Mouse (Mus musculus) lung, embryonic 16.5 days (tissue): ENCODE results near the gene Tsc22d3. TPM values are rescaled to one million over a fixed set of nuclear protein-coding genes. Genes with fewer than 3 reads are reported as not detected.

Source experiments
- ATAC-seq: fragments of 200-750 bp; cut with Nextera tagmentation; 2 replicates; pipeline ENCODE4 v1.8.0; 2017; ENCODE audit warnings: low read depth, mild to moderate bottlenecking, moderate library complexity
- H3K27ac ChIP-seq: fragments of 300-500 bp; sonication (generic); 2 replicates; pipeline ENCODE4 v1.5.1; 2014; ENCODE audit warnings: mild to moderate bottlenecking, control low read depth, low read length
- H3K27me3 ChIP-seq: fragments of 300-500 bp; sonication (generic); 2 replicates; pipeline ENCODE4 v1.6.1; 2014; ENCODE audit warnings: low read depth, low read length, mixed read lengths; ENCODE audit not compliant: control insufficient read depth, insufficient read depth
- H3K36me3 ChIP-seq: fragments of 300-500 bp; sonication (generic); 2 replicates; pipeline ENCODE4 v1.6.1; 2014; ENCODE audit warnings: low read length; ENCODE audit not compliant: control insufficient read depth, insufficient read depth
- H3K4me1 ChIP-seq: fragments of 300-500 bp; sonication (generic); replicated peaks from 2 replicates; pipeline ENCODE4 v1.6.1; 2014; ENCODE audit warnings: low read length, mixed read lengths; ENCODE audit not compliant: control insufficient read depth, insufficient read depth
- H3K4me2 ChIP-seq: fragments of 300-500 bp; sonication (generic); 2 replicates; pipeline ENCODE4 v1.6.1; 2014; ENCODE audit warnings: low read depth, low read length, control low read depth
- H3K4me3 ChIP-seq: fragments of 300-500 bp; sonication (generic); 2 replicates; pipeline ENCODE4 v1.5.1; 2014; ENCODE audit warnings: mild to moderate bottlenecking, low read length, control low read depth
- H3K9ac ChIP-seq: fragments of 300-500 bp; sonication (generic); 2 replicates; pipeline ENCODE4 v1.6.1; 2014; ENCODE audit warnings: low read length, control low read depth
- H3K9me3 ChIP-seq: fragments of 300-500 bp; sonication (generic); 2 replicates; pipeline ENCODE4 v1.6.1; 2016; ENCODE audit warnings: low read length; ENCODE audit not compliant: control insufficient read depth
- WGBS: fragments of 180-500 bp; shearing (Covaris S2); extraction: QIAGEN DNeasy Blood & Tissue Kit; methylation state at CpG from one replicate; pipeline ENCODE4 v1.1.7; 2014; 5-methylcytosine and 5-hydroxymethylcytosine counted together
- polyA plus RNA-seq: library from polyadenylated mRNA; unstranded; fragments of >200 nt; fragmentation: Nextera tagmentation; extraction: Ambion mirVana; gene quantifications from 2 replicates; pipeline ENCODE4 v1.2.1, GENCODE M21; 2015

The Tsc22d3 gene
- polyA plus RNA-seq, 1 experiment from 2014 or later: 119 TPM

DNA sequence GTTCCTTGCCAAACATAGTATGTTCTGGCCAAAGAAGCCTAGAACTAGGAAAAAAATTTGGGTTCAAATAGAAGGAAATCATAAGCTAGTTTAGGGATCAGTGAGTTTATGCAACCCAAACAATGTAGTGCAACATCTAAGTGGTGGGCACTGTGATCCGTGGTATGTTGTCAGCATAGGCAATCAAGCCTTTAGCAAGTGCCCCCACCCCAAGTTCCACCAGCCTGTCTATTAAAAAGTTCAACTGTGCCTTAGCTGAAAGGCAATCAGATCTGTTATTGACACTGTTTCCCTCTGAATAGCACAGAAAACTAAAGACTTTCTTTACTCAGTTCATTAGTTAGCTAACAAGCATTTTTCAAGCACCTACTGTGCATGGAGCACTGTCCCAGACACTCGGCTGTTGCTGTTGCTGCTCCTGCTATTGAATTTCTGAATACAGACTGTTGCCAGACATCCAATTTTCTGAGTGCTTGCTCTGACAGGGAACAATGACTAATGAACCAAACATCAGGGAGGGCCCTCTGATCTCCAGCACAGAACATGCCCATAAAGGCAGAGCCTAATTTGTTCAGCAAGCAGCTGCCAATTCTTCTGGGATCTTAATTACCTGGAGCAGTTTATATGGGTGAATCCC lies 27.6 kb downstream of the Tsc22d3 start:
- Histone ChIP-seq H3K9me3 (no peaks in the 10 kb centered on the region), H3K27ac (no peak overlapping the region), H3K4me3 (no peak overlapping the region), H3K4me2 (no peak overlapping the region), H3K27me3 (no peaks in the 10 kb centered on the region), H3K9ac (no peak overlapping the region), H3K4me1 (peaks cover 6% of the 10 kb centered on the region; the same call in 1 of the 2 replicates), H3K36me3 (no peaks in the 10 kb centered on the region)
- no peak for ATAC-seq
- WGBS: 48% methylated on average over 2 of the region's 2 CpGs

DNA sequence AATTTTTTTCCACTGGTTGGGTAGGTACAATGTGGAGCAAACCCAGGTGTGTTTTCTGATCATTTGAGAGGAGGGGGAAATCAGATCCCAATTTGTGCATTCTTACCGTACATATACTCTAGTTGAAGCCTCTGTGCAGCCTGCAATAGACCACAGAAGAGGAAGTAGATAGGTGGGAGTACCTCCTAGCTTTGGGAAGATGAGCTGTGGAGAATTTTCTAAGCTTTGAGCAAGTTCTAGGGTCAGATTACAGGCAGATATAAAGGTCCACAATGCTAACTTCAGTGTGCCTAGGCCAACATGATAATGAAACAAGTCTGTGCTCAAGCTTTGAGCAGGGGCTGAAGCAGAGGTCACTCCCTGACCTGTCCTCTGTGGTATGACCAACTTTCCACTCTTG lies 30.9 kb downstream of the Tsc22d3 start:
- no peaks in the 10 kb centered on the region; the same call in 1 of the 2 replicates for H3K27me3 ChIP-seq
- no peak overlapping the region for H3K27ac ChIP-seq
- H3K4me1 ChIP-seq: peaks cover 12% of the 10 kb centered on the region
- H3K4me2 ChIP-seq: no peak overlapping the region
- ATAC-seq: no peak
- H3K4me3 ChIP-seq: no peak overlapping the region
- no peaks in the 10 kb centered on the region for H3K9me3 ChIP-seq
- WGBS: 81% methylated on average over 1 of the region's 1 CpGs
- H3K9ac ChIP-seq: no peak overlapping the region
- no peaks in the 10 kb centered on the region for H3K36me3 ChIP-seq

DNA sequence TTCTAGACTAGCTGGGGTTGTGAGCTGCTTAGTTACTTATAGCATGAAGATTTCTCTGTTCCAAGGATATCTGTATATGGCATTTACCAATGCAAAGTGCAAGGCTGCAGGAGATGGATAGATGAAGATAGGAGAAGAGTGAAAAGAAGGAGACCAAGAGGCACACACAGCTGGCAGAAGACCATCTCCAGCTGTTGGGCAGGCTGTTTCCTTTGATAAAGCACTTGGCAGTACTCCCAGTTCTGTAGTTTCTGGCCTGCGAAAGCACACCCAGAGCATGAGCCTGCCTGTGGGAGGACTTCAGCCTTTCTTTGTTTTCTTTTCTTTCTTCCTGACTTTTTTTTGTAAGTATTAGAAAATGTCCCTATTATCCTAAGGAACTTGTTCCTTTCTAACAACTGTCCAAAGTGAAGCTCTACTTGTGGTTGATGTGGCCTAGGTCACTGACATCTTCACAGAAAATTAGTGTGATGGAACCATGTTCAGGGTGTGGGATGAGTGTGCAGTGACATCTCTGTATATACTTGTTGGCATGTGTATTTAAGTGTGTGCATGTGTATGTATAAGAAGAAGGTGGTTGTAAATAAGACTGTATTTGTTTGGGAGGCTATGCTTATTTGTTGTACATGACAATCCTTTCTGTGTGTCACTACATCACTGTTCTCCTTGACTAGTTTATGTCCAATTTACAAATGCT lies 32.6 kb downstream of the Tsc22d3 start:
- Histone ChIP-seq H3K4me2 (no peak overlapping the region), H3K4me1 (peaks cover 12% of the 10 kb centered on the region), H3K9me3 (no peaks in the 10 kb centered on the region), H3K4me3 (no peak overlapping the region), H3K27ac (peak overlapping the region; percentile 68), H3K27me3 (peaks cover 2% of the 10 kb centered on the region), H3K9ac (no peak overlapping the region), H3K36me3 (no peaks in the 10 kb centered on the region)
- WGBS: 50% methylated on average over 1 of the region's 1 CpGs
- peak; percentile 87 for ATAC-seq

DNA sequence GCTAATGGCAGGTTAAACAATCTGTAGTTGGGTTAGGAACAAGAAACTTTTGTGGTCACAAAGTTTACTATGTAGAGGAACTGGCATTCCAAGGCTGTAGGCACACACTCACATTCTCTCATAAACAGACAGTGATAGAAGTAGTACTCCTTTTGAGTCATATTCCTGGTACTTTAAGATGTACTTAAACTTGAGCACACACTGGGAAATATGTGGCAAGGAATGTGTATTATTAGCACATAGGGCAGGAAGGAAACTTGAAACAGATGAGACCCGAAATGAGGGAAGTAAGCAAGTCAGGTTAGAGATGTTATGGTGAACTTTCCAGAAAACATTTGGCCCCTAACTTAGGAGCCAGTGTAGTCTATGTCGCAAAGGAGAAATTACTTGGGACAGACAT lies 34.7 kb downstream of the Tsc22d3 start:
- Histone ChIP-seq H3K4me3 (no peak overlapping the region), H3K27ac (no peak overlapping the region), H3K36me3 (no peaks in the 10 kb centered on the region), H3K4me2 (no peak overlapping the region), H3K27me3 (peaks cover 2% of the 10 kb centered on the region), H3K9me3 (no peaks in the 10 kb centered on the region), H3K9ac (no peak overlapping the region), H3K4me1 (peaks cover 12% of the 10 kb centered on the region)
- ATAC-seq: no peak
- 66% methylated on average over 2 of the region's 2 CpGs for WGBS

DNA sequence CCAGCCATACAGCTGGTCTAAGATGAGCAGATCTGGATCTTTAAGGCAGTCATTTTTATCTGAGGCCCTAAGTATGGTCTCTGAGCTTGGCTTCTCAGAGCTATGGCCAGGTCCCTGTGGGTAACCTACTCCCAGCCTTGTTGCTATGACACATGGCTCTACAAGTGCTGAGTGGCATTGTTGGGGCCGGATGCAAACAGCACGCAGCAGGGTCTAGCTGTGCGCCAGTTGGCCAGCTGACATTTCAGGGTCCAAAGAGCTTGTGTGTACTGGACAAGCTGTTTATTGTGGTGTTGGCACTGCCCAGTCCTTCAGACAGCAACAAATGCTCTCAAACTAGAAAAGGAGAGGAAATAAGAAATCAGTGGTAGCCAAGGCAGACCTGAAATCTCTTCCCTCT lies 35.2 kb downstream of the Tsc22d3 start:
- Histone ChIP-seq H3K36me3 (no peaks in the 10 kb centered on the region), H3K27ac (no peak overlapping the region), H3K9me3 (no peaks in the 10 kb centered on the region), H3K4me3 (no peak overlapping the region), H3K4me2 (no peak overlapping the region), H3K4me1 (peaks cover 12% of the 10 kb centered on the region), H3K9ac (no peak overlapping the region), H3K27me3 (peaks cover 2% of the 10 kb centered on the region)
- 94% methylated on average over 3 of the region's 3 CpGs for WGBS
- no peak for ATAC-seq

DNA sequence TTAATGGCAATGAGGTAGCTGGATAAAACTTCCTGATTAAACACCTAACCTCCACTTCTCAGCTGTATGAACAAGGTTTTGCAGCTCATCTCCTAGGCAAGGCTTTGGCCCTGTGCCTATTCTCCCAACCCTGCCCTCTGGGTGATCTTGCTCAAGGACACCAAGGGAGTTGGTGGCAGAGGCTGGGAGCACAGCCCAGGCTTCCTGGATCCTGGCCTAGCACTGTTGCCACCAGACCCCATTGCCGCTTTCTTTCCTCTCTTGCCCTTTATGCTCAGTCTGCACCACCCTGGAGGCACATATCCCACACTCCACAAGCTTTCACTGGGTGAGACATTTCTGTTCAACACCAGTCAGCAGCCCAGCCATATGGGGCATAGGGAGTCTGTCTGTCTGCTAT lies 35.7 kb downstream of the Tsc22d3 start:
- no peaks in the 10 kb centered on the region for H3K9me3 ChIP-seq
- no peak overlapping the region for H3K9ac ChIP-seq
- H3K4me3 ChIP-seq: no peak overlapping the region
- peaks cover 12% of the 10 kb centered on the region for H3K4me1 ChIP-seq
- H3K4me2 ChIP-seq: no peak overlapping the region
- peaks cover 2% of the 10 kb centered on the region for H3K27me3 ChIP-seq
- ATAC-seq: no peak
- no peak overlapping the region for H3K27ac ChIP-seq
- H3K36me3 ChIP-seq: no peaks in the 10 kb centered on the region
- WGBS: 64% methylated on average over 1 of the region's 1 CpGs

DNA sequence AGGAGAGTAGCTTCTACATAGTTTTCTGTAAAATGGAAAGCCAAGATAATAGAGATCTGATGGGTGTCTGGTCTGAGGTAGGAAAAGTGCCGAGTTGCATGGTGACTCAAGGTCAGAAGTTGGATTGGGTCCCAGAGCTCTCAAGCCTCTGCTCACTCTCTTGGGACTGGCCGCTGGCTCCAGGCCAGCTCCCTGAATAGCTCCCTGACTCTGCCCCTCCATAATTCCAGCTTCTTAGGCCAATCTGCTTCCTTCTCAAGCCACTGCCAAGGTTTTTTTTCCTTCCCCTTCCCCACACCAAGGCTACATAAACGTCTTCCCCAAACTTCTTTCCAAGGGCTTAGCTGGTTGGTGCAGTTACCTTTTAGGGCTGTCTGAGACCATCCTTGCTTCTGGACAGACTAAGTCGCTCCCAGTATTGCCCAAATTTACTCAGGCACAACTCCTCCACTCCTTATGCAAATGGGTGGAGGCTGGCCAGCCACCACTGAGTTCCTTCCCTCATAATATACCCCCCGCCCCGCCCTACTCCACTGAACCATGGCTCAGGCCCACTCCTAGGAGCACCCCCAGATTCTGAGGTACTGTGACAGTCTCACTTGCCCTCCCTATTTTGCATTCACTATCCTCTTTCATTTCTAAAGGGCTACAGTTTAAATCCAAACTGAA lies 42.1 kb downstream of the Tsc22d3 start:
- H3K4me1 ChIP-seq: peaks cover 7% of the 10 kb centered on the region; the same call in 1 of the 2 replicates
- no peaks in the 10 kb centered on the region for H3K36me3 ChIP-seq
- no peaks in the 10 kb centered on the region for H3K9me3 ChIP-seq
- peaks cover 4% of the 10 kb centered on the region for H3K27me3 ChIP-seq
- H3K4me3 ChIP-seq: no peak overlapping the region
- WGBS: 41% methylated on average over 6 of the region's 6 CpGs
- H3K4me2 ChIP-seq: no peak overlapping the region
- H3K27ac ChIP-seq: peak overlapping the region; percentile 69
- H3K9ac ChIP-seq: no peak overlapping the region
- peak; percentile 94 for ATAC-seq

DNA sequence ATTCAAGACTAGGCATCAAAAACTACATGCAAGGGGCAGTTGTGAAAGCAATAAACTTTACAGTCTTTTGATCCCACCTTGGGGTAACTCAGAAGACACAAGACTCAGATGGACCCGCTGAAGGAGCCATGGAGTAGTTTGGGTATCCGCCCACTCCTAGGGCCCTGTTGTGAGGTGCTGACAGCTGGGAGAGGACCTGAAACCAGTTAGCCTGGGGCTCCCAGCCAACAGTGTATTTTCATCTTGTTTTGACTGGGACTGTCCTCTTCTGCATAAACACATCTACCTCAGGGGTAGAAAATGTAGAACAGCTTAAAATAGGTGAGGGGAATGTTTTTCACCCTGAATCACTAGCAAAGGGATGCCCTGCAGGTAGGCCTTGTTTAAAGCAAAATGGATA lies 44.5 kb downstream of the Tsc22d3 start:
- no peak overlapping the region for H3K9ac ChIP-seq
- no peaks in the 10 kb centered on the region for H3K9me3 ChIP-seq
- ATAC-seq: no peak
- H3K36me3 ChIP-seq: no peaks in the 10 kb centered on the region
- no peak overlapping the region for H3K4me3 ChIP-seq
- peaks cover 2% of the 10 kb centered on the region for H3K27me3 ChIP-seq
- H3K4me1 ChIP-seq: peaks cover 7% of the 10 kb centered on the region; the same call in 1 of the 2 replicates
- 64% methylated on average over 2 of the region's 2 CpGs for WGBS
- no peak overlapping the region for H3K4me2 ChIP-seq
- H3K27ac ChIP-seq: no peak overlapping the region

DNA sequence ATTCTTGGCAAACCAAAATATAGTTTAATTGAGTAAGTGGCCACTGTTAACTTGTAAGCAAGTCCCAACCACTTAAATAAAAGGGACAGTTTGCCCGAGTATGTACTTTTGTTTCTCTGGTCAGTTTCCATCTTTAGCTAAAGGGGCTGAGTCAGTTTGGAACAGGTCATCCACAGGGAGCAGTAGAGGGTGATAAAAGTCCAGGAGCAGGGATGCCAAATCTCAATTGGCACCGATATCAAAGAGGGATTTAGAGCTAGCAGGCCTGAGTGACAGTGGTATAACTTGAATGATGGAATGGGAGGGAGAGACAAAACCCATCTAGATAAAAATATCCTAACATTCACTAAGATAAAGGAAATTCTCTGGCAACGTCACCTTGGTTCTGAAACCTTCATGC lies 45.0 kb downstream of the Tsc22d3 start:
- Histone ChIP-seq H3K9me3 (no peaks in the 10 kb centered on the region), H3K4me2 (no peak overlapping the region), H3K27me3 (peaks cover 2% of the 10 kb centered on the region), H3K4me1 (peaks cover 7% of the 10 kb centered on the region; the same call in 1 of the 2 replicates), H3K36me3 (no peaks in the 10 kb centered on the region), H3K9ac (no peak overlapping the region), H3K27ac (no peak overlapping the region), H3K4me3 (no peak overlapping the region)
- WGBS: 51% methylated on average over 3 of the region's 3 CpGs
- no peak for ATAC-seq
